Mouse (Mus musculus): ENCODE measurements around the gene Higd1b. TPM values are rescaled to one million over a fixed set of nuclear protein-coding genes. Genes with fewer than 3 reads are reported as not detected.

Gene Higd1b
- polyA plus RNA-seq, 1 experiment = not detected

DNA sequence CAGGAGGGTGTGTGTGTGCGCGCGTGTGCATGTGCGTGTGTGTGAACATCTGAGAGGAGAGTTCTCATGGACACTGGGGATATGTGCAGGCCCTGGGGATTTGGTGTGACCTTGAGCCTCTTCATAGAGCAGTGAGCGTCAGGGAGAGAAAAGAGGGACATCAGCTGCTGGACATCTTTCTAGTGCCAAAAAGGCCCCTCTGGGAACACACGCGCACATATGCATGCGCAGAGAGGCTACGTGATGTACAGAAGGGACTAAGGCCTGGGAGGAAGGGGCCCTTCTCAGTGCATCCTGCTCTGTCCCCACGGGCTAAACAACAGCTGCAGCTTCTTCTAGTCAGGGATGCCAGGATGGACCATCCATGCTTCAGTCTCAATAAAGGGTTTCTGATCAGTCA, 1.4 kb upstream of the Higd1b start:
- no peaks in the 10 kb centered on the region for H3K27me3 ChIP-seq (ENCODE audit: control insufficient read depth, insufficient read depth, insufficient read length)
- no peak for TF ChIP-seq TCF12 (IDR thresholded peaks at IDR 0.05; ENCODE audit: insufficient read depth, poor library complexity, severe bottlenecking)
- no peak for TF ChIP-seq MAX (IDR thresholded peaks at IDR 0.05; ENCODE audit: low read depth)
- no peak for TF ChIP-seq POLR2A (IDR thresholded peaks at IDR 0.05; ENCODE audit: insufficient read length, low read depth)
- no peak for TF ChIP-seq MYOG (IDR thresholded peaks at IDR 0.05; ENCODE audit: control insufficient read depth in 1 of 3, insufficient read depth in 1 of 3, insufficient read length in 2 of 3, low read depth in 2 of 3)
- no peak for TF ChIP-seq TCF3 (IDR thresholded peaks at IDR 0.05; ENCODE audit: insufficient read length, low read depth)
- no peak for TF ChIP-seq POLR2AphosphoS2 (IDR thresholded peaks at IDR 0.05; ENCODE audit: insufficient read length, low read depth)
- no peak for TF ChIP-seq CEBPB (IDR thresholded peaks at IDR 0.05; ENCODE audit: insufficient read depth, poor library complexity, severe bottlenecking)
- no peak for TF ChIP-seq REST (IDR thresholded peaks at IDR 0.05; ENCODE audit: insufficient read depth, insufficient read length)
- H3ac ChIP-seq (ENCODE audit: control insufficient read depth, insufficient read length) = no peak overlapping the region
- H3K4me3 ChIP-seq = no peak overlapping the region
- no peaks in the 10 kb centered on the region for H3K79me2 ChIP-seq (ENCODE audit: control insufficient read depth, insufficient read depth)
- H3K36me3 ChIP-seq (ENCODE audit: control insufficient read depth, insufficient read depth) = no peaks in the 10 kb centered on the region
- H3K4me2 ChIP-seq (ENCODE audit: low read depth) = no peak overlapping the region

- no peak overlapping the region for H3K4me3 ChIP-seq
- H3K79me2 ChIP-seq (ENCODE audit: control insufficient read depth, insufficient read depth) = no peaks in the 10 kb centered on the region
- no peak overlapping the region for H3K4me2 ChIP-seq (ENCODE audit: low read depth)
- H3ac ChIP-seq (ENCODE audit: control insufficient read depth, insufficient read length) = no peak overlapping the region
- H3K27me3 ChIP-seq (ENCODE audit: control insufficient read depth, insufficient read depth, insufficient read length) = no peaks in the 10 kb centered on the region
- H3K36me3 ChIP-seq (ENCODE audit: control insufficient read depth, insufficient read depth) = peaks cover 8% of the 10 kb centered on the region
- TF ChIP-seq REST (IDR thresholded peaks at IDR 0.05; ENCODE audit: insufficient read depth, insufficient read length) = no peak
- no peak for TF ChIP-seq USF1 (IDR thresholded peaks at IDR 0.05; ENCODE audit: low read depth)
- TF ChIP-seq POLR2AphosphoS2 (IDR thresholded peaks at IDR 0.05; ENCODE audit: insufficient read length, low read depth) = no peak
- TF ChIP-seq TCF12 (IDR thresholded peaks at IDR 0.05; ENCODE audit: insufficient read depth, poor library complexity, severe bottlenecking) = no peak
- no peak for TF ChIP-seq POLR2A (IDR thresholded peaks at IDR 0.05; ENCODE audit: insufficient read length, low read depth)
- no peak for TF ChIP-seq CEBPB (IDR thresholded peaks at IDR 0.05; ENCODE audit: insufficient read depth, poor library complexity, severe bottlenecking)
- no peak for TF ChIP-seq SRF (IDR thresholded peaks at IDR 0.05; ENCODE audit: control insufficient read depth, insufficient read length, low read depth)
- TF ChIP-seq E2F4 (IDR thresholded peaks at IDR 0.05; ENCODE audit: insufficient read depth) = no peak
- no peak for TF ChIP-seq MYOD1 (IDR thresholded peaks at IDR 0.05; ENCODE audit: control insufficient read depth in 1 of 3, insufficient read length in 2 of 3, low read depth in 2 of 3)
- TF ChIP-seq TCF3 (IDR thresholded peaks at IDR 0.05; ENCODE audit: insufficient read length, low read depth) = no peak
- no peak for TF ChIP-seq MYOG (IDR thresholded peaks at IDR 0.05; ENCODE audit: control insufficient read depth in 1 of 3, insufficient read depth in 1 of 3, insufficient read length in 2 of 3, low read depth in 2 of 3)
- TF ChIP-seq MAX (IDR thresholded peaks at IDR 0.05; ENCODE audit: low read depth) = no peak
Measured at GRCm38 (mm10) chr11:102836146-102836545, 497 bp downstream of the Higd1b start.

DNA sequence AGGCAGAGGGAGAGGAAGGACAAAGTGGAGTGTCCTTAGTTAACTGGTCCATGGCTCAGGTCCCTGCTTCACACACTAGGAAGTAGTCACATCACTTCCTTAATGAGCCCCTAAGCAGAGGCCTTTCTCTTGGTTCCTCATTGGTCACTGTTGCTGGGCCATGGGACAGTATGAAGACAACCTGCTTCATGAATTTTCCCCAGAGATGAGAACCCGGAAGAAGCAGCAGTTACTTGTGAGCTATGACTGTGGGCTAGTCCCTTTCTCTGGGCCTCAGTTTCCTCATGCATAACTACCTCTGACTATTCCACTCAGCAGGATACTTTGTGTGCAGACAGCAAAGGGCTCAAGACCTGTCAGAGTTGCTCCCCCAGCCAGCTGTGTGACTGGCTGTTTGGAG, 1.7 kb downstream of the Higd1b start:
- peaks cover 15% of the 10 kb centered on the region for H3K36me3 ChIP-seq (ENCODE audit: control insufficient read depth, insufficient read depth)
- H3K79me2 ChIP-seq (ENCODE audit: control insufficient read depth, insufficient read depth) = no peaks in the 10 kb centered on the region
- no peak overlapping the region for H3K4me3 ChIP-seq
- H3ac ChIP-seq (ENCODE audit: control insufficient read depth, insufficient read length) = no peak overlapping the region
- TF ChIP-seq MAX (IDR thresholded peaks at IDR 0.05; ENCODE audit: low read depth) (no peak), E2F4 (IDR thresholded peaks at IDR 0.05; ENCODE audit: insufficient read depth) (no peak), POLR2AphosphoS2 (IDR thresholded peaks at IDR 0.05; ENCODE audit: insufficient read length, low read depth) (no peak), CEBPB (IDR thresholded peaks at IDR 0.05; ENCODE audit: insufficient read depth, poor library complexity, severe bottlenecking) (no peak), TCF3 (IDR thresholded peaks at IDR 0.05; ENCODE audit: insufficient read length, low read depth) (no peak), USF1 (IDR thresholded peaks at IDR 0.05; ENCODE audit: low read depth) (no peak), SRF (IDR thresholded peaks at IDR 0.05; ENCODE audit: control insufficient read depth, insufficient read length, low read depth) (no peak), POLR2A (IDR thresholded peaks at IDR 0.05; ENCODE audit: insufficient read length, low read depth) (no peak), MYOD1 (IDR thresholded peaks at IDR 0.05; ENCODE audit: control insufficient read depth in 1 of 3, insufficient read length in 2 of 3, low read depth in 2 of 3) (no peak), MYOG (IDR thresholded peaks at IDR 0.05; ENCODE audit: control insufficient read depth in 1 of 3, insufficient read depth in 1 of 3, insufficient read length in 2 of 3, low read depth in 2 of 3) (no peak), REST (IDR thresholded peaks at IDR 0.05; ENCODE audit: insufficient read depth, insufficient read length) (no peak), TCF12 (IDR thresholded peaks at IDR 0.05; ENCODE audit: insufficient read depth, poor library complexity, severe bottlenecking) (no peak)
- no peak overlapping the region for H3K4me2 ChIP-seq (ENCODE audit: low read depth)
- H3K27me3 ChIP-seq (ENCODE audit: control insufficient read depth, insufficient read depth, insufficient read length) = no peaks in the 10 kb centered on the region

DNA sequence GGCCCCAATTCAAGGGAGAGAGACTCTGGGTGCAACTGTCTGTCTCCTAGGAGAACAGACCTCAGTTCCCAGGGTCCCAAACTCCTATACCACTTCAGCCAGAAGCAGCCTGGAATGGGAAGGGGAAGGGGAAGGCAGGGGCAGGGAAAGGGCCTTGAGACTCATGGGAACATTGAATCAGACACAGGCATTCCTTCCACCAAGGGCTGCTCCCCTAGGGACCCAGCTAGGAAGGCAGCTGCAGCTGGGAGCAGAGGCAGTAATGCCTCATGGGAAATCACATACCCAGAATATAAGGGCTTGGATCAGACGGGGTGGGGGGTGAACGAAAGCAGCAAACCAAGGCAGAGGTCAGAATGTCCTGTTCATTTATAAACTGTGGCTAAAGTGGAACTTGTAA, 2.5 kb downstream of the Higd1b start:
- Histone ChIP-seq H3K4me3 (no peak overlapping the region), H3K4me2 (ENCODE audit: low read depth) (no peak overlapping the region), H3K36me3 (ENCODE audit: control insufficient read depth, insufficient read depth) (peaks cover 23% of the 10 kb centered on the region), H3K79me2 (ENCODE audit: control insufficient read depth, insufficient read depth) (no peaks in the 10 kb centered on the region), H3K27me3 (ENCODE audit: control insufficient read depth, insufficient read depth, insufficient read length) (no peaks in the 10 kb centered on the region), H3ac (ENCODE audit: control insufficient read depth, insufficient read length) (no peak overlapping the region)
- TF ChIP-seq MYOD1 (IDR thresholded peaks at IDR 0.05; ENCODE audit: control insufficient read depth in 1 of 3, insufficient read length in 2 of 3, low read depth in 2 of 3) (no peak), TCF12 (IDR thresholded peaks at IDR 0.05; ENCODE audit: insufficient read depth, poor library complexity, severe bottlenecking) (no peak), TCF3 (IDR thresholded peaks at IDR 0.05; ENCODE audit: insufficient read length, low read depth) (no peak), SRF (IDR thresholded peaks at IDR 0.05; ENCODE audit: control insufficient read depth, insufficient read length, low read depth) (no peak), CEBPB (IDR thresholded peaks at IDR 0.05; ENCODE audit: insufficient read depth, poor library complexity, severe bottlenecking) (no peak), USF1 (IDR thresholded peaks at IDR 0.05; ENCODE audit: low read depth) (no peak), MAX (IDR thresholded peaks at IDR 0.05; ENCODE audit: low read depth) (no peak), E2F4 (IDR thresholded peaks at IDR 0.05; ENCODE audit: insufficient read depth) (no peak), POLR2AphosphoS2 (IDR thresholded peaks at IDR 0.05; ENCODE audit: insufficient read length, low read depth) (no peak), REST (IDR thresholded peaks at IDR 0.05; ENCODE audit: insufficient read depth, insufficient read length) (no peak), MYOG (IDR thresholded peaks at IDR 0.05; ENCODE audit: control insufficient read depth in 1 of 3, insufficient read depth in 1 of 3, insufficient read length in 2 of 3, low read depth in 2 of 3) (no peak), POLR2A (IDR thresholded peaks at IDR 0.05; ENCODE audit: insufficient read length, low read depth) (no peak)

Measured in myocyte (in vitro differentiated cells).